Mouse (Mus musculus) hematopoietic stem cell, adult 5-6 weeks (primary cell): ENCODE measurements around the gene Dnajc11. TPM values are rescaled to one million over a fixed set of nuclear protein-coding genes. Genes with fewer than 3 reads are reported as not detected.

Source experiments
- ATAC-seq, 2 experiments: fragments of 125-278 bp in 1 of 2; replicated peaks in 1 of 2; 2 replicates each; pipeline ENCODE4 v1.8.0; 2016 to 2017; ENCODE audit warnings: inconsistent platforms in 2 of 2, mild to moderate bottlenecking in 2 of 2, moderate number of reproducible peaks in 2 of 2, low read depth in 1 of 2, moderate TSS enrichment in 1 of 2; ENCODE audit not compliant: low FRiP score in 2 of 2, poor library complexity in 2 of 2, severe bottlenecking in 2 of 2, insufficient read depth in 1 of 2, low TSS enrichment in 1 of 2
- total RNA-seq: library from RNA; stranded (forward); fragments of 172-1452, 232-1000 nt; gene quantifications from 2 replicates; pipeline ENCODE4 v1.2.3, GENCODE M21; 2017

The Dnajc11 gene
- total RNA-seq, 1 experiment from 2014 or later: 83.1 TPM

DNA sequence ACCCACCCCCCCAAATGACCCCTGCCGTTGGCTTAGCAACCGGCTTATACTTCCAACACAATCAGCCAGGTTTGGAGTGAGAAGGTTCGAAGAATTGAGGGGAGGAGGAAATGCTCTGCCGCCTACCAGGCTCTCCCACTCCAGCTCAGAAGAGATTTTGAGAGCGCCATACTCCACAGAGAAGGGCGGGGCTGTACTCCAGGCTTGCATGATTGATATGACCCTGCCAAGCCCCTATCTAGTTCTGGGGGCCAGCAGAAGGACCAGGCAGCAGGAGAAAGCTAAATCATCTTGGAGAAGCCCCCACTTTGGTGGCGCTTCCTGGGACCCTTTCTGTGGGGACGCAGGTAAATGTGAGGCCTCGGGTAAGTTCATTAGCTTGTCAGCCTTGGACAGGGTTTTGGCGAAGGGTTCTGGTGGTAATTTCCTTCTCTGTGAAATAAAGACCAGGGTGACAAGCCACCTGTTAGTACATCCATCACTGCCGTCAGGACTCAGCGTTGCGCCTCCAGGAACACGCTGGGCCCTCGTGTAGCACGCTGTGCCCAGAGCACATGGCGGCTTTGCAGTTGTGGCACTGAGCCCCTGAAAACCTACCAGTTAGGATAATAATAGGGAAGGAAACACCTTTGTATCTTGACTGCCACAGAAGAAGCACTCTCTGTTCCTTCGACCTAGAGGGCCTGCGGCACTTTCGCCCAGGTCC is 14.2 kb upstream of the Dnajc11 start:
- ATAC-seq: no peak

DNA sequence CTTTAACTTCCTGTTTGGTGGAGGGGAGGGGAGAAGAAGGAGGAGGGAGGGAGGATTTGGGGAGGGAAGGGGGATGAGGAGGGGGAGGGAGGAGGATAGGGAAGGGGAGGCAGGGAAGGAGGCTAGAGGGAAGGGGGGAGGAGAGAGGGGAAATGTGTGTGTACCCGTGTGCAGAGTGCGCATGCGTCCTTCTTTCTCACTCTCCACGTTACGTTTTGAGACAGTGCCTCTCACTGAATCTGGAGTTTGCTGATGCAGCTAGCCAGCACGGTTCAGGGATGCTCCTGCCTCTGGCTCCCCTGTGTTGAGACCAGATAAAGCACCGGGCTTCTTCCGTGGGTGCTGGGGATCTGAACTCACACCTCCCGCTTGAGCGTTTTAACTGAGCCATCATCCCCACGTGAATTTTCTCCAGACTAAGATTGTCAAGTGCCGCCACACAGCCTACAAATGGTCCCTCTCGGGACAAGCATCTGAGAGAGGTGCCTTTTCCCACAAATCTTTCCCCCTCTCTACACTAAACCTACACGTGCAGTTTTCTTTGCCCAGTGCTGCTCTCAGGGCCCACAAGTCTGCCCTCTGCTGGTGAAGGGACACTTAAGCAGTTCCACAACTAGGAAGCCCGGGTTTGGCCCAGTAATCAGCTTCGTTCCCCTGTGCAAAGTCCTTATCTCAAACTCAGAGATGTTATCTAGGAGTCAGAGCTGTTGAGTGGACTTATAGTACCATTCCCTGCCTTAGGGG is 13.4 kb upstream of the Dnajc11 start:
- ATAC-seq: peak; percentile 46 to 56; a peak in 3 of 4 replicates

DNA sequence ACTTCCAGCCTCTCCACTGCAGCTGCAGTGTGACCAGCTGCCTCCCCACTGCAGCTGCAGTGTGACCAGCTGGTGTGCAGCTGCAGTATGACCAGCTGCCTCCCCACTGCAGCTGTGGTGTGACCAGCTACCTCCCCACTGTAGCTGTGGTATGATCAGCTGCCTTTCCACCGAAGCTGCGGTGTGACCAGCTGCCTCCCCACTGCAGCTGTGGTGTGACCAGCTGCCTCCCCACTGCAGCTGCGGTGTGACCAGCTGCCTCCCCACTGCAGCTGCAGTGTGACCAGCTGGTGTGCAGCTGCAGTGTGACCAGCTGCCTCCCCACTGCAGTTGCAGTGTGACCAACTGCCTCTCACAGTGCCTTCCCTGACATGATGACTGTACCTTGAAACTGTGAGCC is 11.4 kb upstream of the Dnajc11 start:
- no peak for ATAC-seq

DNA sequence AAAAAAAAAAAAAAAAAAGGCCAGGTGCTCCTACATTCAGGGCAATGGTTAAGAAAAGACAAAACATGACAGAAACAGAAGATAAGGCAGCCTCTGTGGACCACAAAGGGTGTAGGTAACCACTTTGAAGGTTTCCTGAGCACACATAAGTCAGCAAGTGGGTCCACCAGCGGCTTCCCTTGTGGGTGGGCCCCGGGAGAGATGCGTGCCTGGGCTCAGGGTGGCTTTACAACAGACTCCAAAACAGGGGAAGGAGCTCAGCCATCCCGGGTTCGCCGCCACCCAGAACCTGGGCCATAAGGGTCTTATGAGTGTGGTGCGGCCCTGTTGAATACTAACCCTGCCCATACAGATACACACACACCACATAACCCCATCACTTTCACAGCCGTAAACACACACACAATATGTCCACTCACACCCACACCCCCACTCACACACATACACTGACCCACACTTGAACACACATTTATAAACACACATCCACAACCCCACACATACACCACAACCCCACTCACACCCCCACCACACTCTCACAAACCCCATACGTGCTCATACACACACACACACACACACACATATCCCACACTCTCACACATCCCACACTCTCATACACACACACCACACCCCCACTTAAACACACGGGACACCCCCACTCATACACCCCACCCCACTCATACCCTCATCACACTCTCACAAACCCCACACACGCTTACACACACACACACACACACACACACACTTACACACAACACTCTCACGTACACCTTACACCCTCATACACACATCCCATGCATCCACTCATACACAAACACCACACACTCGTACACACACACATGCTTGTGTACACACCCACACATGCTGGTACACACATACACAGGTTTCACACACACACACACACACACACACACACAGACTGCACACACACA is 651 bp upstream of the Dnajc11 start:
- ATAC-seq: peak in 1 of 2 experiments; percentile 9; a peak in 1 of 4 replicates

DNA sequence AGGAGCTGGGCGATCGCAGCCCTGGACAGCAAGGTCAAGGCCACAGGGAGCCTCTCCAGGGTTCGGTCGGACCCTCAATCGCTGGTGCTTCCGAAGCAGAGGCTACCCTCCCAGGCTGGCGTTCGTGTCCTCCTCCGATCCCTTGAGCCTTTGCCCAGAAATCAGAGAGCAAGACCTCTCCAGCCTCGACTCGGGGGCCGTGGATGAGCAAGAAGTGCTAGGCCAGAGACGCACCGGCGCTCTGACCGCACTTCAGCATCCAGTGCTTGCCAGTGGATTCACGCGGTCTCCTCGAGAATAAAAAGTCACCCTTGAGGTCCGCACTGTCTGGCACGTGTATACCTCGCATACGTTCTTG is 703 bp downstream of the Dnajc11 start:
- peak; percentile 8 to 18; a peak in 1 of 4 replicates for ATAC-seq

DNA sequence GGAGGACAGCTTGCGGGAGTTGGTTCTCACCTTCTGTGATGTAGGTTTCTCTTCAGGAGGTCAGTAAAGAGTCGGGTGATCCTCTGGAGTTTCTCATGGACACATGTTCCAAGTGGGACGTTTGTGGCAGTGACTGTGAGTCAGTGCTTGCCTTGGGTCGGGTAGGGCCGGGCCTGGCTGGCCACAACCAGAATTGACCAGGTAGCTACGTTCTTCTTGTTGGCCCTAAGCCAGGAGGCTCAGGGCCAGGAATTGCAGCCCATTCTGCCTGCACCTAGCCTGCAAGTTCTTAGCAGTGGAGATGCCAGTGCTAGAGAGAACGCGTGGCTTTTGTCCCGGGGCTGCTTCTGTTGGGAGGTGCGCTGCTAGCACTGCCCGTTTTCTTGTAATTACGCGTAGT is 4.0 kb downstream of the Dnajc11 start:
- ATAC-seq: no peak

DNA sequence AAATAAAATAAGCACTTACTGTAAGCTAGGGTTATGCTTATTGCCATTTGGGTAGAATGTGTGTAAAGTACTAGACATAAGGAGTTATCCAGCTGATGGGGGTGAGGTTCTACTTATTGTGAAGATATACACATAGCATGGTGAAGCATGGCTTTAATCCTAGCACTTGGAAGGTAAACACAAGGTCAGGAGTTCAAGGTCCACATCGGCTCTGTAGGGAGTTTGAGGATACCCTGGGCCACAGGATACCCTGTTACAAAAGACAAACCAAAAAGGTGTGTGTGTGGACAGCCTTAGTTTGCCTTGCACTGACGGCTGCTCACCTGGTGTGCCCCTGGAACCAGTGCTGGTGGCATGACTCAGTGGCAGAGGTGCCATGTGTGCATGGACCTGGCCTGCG is 4.6 kb downstream of the Dnajc11 start:
- ATAC-seq: no peak

DNA sequence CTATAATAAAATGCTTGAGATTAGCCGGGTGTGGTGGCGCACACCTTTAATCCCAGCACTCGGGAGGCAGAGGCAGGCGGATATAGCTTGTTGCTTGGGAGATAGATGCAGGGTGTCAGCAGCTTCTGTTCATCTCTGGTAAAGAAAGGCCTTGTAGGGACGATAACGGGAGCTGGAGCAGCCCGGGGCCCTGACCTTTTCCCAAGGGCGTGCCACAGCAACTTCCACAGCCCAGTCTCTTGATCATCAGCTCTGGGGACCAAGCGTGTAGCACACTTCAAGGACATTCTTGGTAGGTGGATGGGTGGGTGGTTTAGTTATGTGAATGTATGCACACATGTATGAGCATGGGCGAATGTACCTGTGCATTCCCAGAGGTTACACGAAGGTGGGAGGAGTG is 12.7 kb downstream of the Dnajc11 start:
- ATAC-seq: no peak

DNA sequence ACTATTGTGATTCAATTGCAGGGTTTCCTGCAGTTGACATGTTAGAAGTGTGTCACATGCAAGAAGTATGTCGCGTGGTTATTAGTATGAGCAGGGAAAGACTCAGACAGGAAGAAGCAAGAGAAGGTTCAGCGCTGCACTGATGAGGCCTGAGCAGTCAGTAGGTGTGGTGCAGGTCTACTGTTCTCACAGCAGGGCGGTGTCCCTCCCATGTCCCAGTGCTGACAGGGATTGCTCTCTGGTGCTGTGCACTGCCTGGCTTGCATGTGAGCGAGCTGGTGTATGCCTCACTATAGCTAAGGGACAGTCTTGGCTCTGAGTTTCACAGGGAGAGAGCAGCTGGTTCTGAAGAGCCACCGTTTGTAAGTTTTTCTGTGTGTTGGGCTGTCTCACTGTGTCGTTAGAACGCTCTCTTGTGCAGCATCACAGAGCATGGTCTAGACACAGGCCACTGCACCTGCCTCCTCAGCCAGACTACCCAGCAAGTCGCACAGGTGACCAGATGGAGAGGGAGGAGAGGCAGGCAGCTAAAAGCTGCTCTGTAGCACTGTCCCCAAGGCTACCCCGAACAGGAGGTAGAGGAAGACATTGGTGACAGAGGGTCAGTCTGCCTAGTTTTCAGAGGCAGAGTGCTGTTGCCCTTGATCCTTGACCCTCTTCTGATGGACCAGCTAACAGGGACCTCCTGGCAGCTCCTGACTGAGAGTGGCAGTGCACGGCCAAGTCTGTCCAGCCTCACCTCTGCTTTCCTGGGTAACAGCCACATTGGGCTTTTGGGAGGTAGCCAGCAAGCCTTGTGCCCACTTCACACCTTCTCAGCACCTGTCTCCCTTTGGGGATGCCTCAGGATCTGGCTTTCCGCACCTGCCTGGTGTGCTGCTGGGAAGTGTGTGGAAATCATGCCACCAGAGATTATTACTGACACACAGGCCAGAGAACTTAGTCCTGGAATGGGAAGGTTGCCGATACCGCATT is 15.3 kb downstream of the Dnajc11 start:
- no peak for ATAC-seq

DNA sequence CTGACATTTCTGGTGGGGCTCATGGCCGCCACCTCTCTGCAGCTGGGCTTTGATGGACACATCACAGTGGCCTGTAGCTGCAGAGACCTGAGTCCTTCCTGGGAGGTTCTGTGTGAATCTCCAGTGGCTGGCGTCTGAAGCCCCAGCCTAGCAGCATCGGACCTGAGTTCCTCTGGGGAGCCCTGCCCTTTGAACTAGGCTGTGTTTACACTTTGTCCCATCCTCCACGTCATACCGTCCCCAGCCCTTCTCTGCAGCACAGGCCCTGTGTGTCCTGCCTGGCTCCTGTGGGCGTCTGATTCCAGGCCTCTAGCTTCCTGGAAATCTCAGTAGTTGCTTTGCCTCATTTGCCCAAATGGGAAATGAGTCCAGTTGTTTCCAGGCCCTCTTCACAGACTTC is 19.7 kb downstream of the Dnajc11 start:
- no peak for ATAC-seq

DNA sequence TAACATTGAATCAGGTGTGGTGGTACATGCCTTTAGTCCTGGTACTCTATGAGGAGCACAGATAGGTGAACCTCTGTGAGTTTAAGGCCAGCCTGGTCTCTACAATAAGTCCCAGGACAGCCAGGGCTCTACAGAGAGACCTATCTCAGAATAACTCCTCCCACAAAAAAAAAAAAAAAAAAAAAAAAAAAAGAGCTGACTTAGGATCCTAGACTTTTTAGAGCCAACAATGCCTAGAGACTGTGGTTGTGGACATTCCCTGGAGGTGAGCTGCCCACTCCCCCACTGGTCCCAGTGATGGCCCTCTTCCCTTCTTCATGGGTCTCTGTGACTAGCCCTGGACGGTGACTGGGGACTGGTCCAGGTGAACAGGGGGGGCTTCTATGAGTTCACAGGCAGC is 22.3 kb downstream of the Dnajc11 start:
- no peak for ATAC-seq

DNA sequence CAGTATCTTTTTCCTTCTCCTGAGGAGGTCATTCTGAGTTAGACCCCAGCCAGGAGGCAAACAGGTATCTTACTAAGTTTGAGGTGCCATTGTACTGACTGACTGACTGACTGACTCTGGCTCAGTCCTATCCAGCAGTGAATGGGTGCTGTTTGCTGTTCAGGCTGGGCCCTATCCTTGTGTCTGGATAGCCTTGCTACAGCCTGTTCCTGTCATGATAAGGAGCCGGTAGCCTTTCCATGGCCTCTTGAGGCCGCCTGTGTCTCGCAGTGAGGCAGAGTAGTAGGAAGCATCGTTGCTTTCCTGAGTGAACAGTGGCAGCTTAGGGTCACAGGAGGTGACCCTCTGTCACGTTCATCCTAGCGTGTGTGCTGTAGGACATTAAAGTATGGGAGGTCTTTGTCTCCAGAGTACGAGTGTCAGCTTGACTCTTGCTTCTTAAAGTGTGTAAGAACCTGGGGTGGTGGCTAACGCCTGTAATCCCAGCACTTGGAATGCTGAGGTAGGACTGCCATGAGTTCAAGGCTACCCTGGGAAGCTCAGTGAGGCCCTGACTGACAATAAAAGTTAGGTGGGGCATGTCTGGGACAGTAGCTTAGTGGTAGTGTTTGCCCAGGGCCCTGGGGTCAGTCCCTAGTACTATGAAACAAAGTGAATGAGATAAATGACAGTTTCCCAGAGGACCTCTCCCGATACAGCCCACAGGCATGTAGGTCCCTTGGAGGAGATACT is 24.3 kb downstream of the Dnajc11 start:
- ATAC-seq: peak in 1 of 2 experiments; percentile 12; a peak in 1 of 4 replicates

DNA sequence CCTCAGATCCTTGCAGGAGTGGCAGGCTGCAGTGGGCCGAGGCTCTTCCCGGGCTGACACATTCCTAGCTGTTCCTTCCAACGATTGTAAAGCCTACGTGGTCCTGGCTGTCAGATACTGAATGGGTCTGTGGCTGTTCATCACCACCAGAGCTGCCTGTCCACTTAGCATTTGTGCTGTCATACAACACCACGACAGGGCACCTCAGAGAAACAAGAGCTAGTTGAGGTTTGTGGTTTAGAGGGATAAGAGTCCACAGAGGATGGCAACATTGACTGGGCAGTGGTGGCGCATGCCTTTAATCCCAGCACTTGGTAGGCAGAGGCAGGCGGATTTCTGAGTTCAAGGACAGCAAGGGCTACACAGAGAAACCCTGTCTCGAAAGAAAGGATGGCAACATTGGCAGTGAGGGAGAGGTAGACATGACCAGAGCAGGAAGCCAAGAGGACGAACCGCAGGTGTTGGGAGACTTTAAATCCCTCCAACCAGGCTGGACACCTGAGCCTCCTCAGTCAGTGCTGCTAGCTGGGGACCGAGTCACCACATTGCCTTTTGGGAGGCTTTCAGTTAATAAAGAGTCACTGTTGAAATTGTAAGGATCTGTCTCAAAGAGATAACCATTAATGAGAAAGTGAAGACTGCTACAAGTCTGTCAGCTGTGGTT is 26.5 kb downstream of the Dnajc11 start:
- ATAC-seq: no peak; a peak in 1 of 4 replicates

DNA sequence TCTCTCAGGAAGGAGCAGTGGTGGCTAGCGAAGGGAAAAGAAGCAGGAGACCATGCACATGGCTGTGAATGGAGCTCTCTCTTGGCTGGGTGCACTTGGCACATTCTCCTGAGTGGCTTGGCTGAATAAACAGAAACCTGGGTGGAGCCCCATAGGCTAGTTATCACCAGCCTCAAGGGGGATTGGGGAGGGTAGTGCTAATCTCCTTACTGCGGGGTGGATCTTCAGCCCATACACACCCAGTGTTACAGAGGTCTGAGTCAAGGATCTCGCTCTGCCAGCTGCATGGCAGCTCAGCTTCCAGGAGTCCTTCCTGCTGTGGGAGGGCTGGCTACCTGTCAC is 27.0 kb downstream of the Dnajc11 start:
- peak; percentile 51 to 61; a peak in 3 of 4 replicates for ATAC-seq

DNA sequence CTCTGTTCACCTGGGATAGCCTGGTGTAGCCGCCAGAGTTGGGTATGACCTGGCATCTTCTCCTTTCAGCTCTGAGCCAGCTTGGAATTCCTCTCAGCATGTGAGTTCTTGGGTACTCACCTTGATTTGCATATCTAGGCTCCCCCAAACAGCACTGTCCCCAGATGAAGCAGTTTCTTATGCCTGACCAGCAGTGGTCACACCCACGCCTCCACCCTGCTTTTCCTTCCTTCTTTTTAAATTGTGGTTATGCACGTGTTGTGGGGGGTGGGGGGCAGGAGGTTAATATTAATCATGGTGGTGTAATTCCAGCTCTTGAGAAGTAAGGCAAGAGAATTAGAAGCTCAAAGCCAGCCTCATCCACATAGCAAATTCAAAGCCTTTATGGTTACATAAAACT is 29.3 kb downstream of the Dnajc11 start:
- ATAC-seq: 0 out of 4 replicates have a peak, but pooled peaks of 1 of the 2 experiments have one; percentile 24
